Mouse (Mus musculus) CD4-positive, CD25-positive, alpha-beta regulatory T cell, adult 2 months (primary cell): ENCODE measurements around the gene Dtx4.
"Not testable (repeated sequence)": the region's sequence is repeated elsewhere in the genome, so short reads cannot be mapped to it uniquely, and the experiment has no call there.

Source experiments
- DNase-seq: peaks from one replicate; pipeline ENCODE4 v3.0.0-alpha.2; 2012; ENCODE audit warnings: low read depth, low spot score

Gene Dtx4

GRCm38 (mm10) chr19:12501370-12502347 is at the start of gene Dtx4:
Dtx4 (minus strand) TSS chr19:12501454.
- DNase-seq: peak; percentile 96

GRCm38 (mm10) chr19:12550005-12550942 is 49.0 kb upstream of the Dtx4 start:
- DNase-seq: no peak

- DNase-seq: peak; percentile 44
Measured at GRCm38 (mm10) chr19:12549166-12549565, 47.9 kb upstream of the Dtx4 start.

- not testable (repeated sequence) for DNase-seq
Measured at GRCm38 (mm10) chr19:12545440-12545839, 44.2 kb upstream of the Dtx4 start, which contains the start of gene Fam111a. Fam111a (plus strand) TSS chr19:12545740.

GRCm38 (mm10) chr19:12541644-12542043 is 40.4 kb upstream of the Dtx4 start:
- peak; percentile 88 for DNase-seq

GRCm38 (mm10) chr19:12540727-12541126 is 39.5 kb upstream of the Dtx4 start:
- DNase-seq: peak; percentile 20

- DNase-seq: no peak
Measured at GRCm38 (mm10) chr19:12539975-12540374, 38.7 kb upstream of the Dtx4 start.

GRCm38 (mm10) chr19:12537168-12537567 is 35.9 kb upstream of the Dtx4 start:
- DNase-seq: no peak

- no peak for DNase-seq
Measured at GRCm38 (mm10) chr19:12523377-12523776, 22.1 kb upstream of the Dtx4 start.

GRCm38 (mm10) chr19:12518541-12518890 is 17.3 kb upstream of the Dtx4 start:
- no peak for DNase-seq

- peak; percentile 82 for DNase-seq
Measured at GRCm38 (mm10) chr19:12517671-12518540, 16.7 kb upstream of the Dtx4 start.

GRCm38 (mm10) chr19:12514621-12515020 is 13.4 kb upstream of the Dtx4 start:
- DNase-seq: no peak

- no peak for DNase-seq
Measured at GRCm38 (mm10) chr19:12502756-12503155, 1.5 kb upstream of the Dtx4 start.

- DNase-seq: peak; percentile 37
Measured at GRCm38 (mm10) chr19:12500881-12501311, 358 bp downstream of the Dtx4 start.

- no peak for DNase-seq
Measured at GRCm38 (mm10) chr19:12500124-12500523, 1.1 kb downstream of the Dtx4 start.

GRCm38 (mm10) chr19:12499485-12499884 is 1.8 kb downstream of the Dtx4 start:
- no peak for DNase-seq

- DNase-seq: no peak
Measured at GRCm38 (mm10) chr19:12498941-12499340, 2.3 kb downstream of the Dtx4 start.

GRCm38 (mm10) chr19:12498321-12498720 is 2.9 kb downstream of the Dtx4 start:
- DNase-seq: no peak

GRCm38 (mm10) chr19:12497909-12498308 is 3.3 kb downstream of the Dtx4 start:
- no peak for DNase-seq

GRCm38 (mm10) chr19:12496241-12496640 is 5.0 kb downstream of the Dtx4 start:
- DNase-seq: no peak

GRCm38 (mm10) chr19:12494972-12495535 is 6.2 kb downstream of the Dtx4 start:
- no peak for DNase-seq
